Mouse (Mus musculus) limb, embryonic 15.5 days (tissue): ENCODE measurements around the gene Ccdc160. TPM values are rescaled to one million over a fixed set of nuclear protein-coding genes. Genes with fewer than 3 reads are reported as not detected.
A peak's percentile ranks its signal among the peaks of the same experiment; 100 is the strongest.

ENCODE experiments used
- ATAC-seq: fragments of 200-750 bp; cut with Nextera tagmentation; 2 replicates; pipeline ENCODE4 v1.8.0; 2017; ENCODE audit warnings: low read depth, moderate TSS enrichment; ENCODE audit not compliant: insufficient number of reproducible peaks, low FRiP score, low TSS enrichment
- H3K27ac ChIP-seq: fragments of 300-500 bp; sonication (generic); 2 replicates; pipeline ENCODE4 v1.5.1; 2015; ENCODE audit warnings: moderate library complexity, mild to moderate bottlenecking, inconsistent platforms
- H3K27me3 ChIP-seq: fragments of 300-500 bp; sonication (generic); 2 replicates; pipeline ENCODE4 v1.6.1; 2015; ENCODE audit warnings: inconsistent platforms
- H3K36me3 ChIP-seq: fragments of 300-500 bp; sonication (generic); 2 replicates; pipeline ENCODE4 v1.6.1; 2015; ENCODE audit warnings: inconsistent platforms
- H3K4me1 ChIP-seq: fragments of 300-500 bp; sonication (generic); 2 replicates; pipeline ENCODE4 v1.6.1; 2015; ENCODE audit warnings: inconsistent platforms
- H3K4me2 ChIP-seq: fragments of 300-500 bp; sonication (generic); 2 replicates; pipeline ENCODE4 v1.6.1; 2015; ENCODE audit warnings: mild to moderate bottlenecking, inconsistent platforms
- H3K4me3 ChIP-seq: fragments of 300-500 bp; sonication (generic); 2 replicates; pipeline ENCODE4 v1.5.1; 2015; ENCODE audit warnings: mild to moderate bottlenecking, inconsistent platforms
- H3K9ac ChIP-seq: fragments of 300-500 bp; sonication (generic); 2 replicates; pipeline ENCODE4 v1.6.1; 2015; ENCODE audit warnings: inconsistent platforms
- H3K9me3 ChIP-seq: fragments of 300-500 bp; sonication (generic); 2 replicates; pipeline ENCODE4 v1.6.1; 2016; ENCODE audit warnings: inconsistent platforms
- WGBS: fragments of 180-500 bp; shearing (Covaris S2); methylation state at CpG from one replicate; pipeline ENCODE4 v1.1.7; 2015; 5-methylcytosine and 5-hydroxymethylcytosine counted together
- polyA plus RNA-seq: library from polyadenylated mRNA; unstranded; fragments of >200 nt; fragmentation: Nextera tagmentation; extraction: Ambion mirVana; gene quantifications from 2 replicates; pipeline ENCODE4 v1.2.1, GENCODE M21; 2015

Ccdc160 gene
- 0.15 and 0.45 TPM in 2 replicates for polyA plus RNA-seq

- Histone ChIP-seq H3K4me2 (peak within 1 kb of the TSS; percentile 52), H3K4me1 (no peaks in the 10 kb centered on the region), H3K36me3 (no peaks in the 10 kb centered on the region), H3K27me3 (0 out of 2 replicates have a peak, but pooled peaks cover 3% of the 10 kb centered on the region), H3K9me3 (no peaks in the 10 kb centered on the region), H3K27ac (no peak within 1 kb of the TSS), H3K9ac (no peak within 1 kb of the TSS), H3K4me3 (peak within 1 kb of the TSS; percentile 36)
- 17% methylated on average over 25 of the region's 26 CpGs for WGBS
- peak; percentile 44; the same call in 1 of the 2 replicates for ATAC-seq
These were observed at the start of gene Ccdc160 for GRCm38 (mm10) chrX:52790980-52791593. Gene Ccdc160, plus strand, starts transcription at chrX:52791200.

- Histone ChIP-seq H3K27ac (no peak overlapping the region), H3K4me3 (peak overlapping the region; percentile 44)
- ATAC-seq, result no peak
These were observed 47.2 kb upstream of the Ccdc160 start for GRCm38 (mm10) chrX:52743781-52744180.

GRCm38 (mm10) chrX:52744201-52745051, 46.6 kb upstream of the Ccdc160 start:
- H3K4me3 ChIP-seq, result peak overlapping the region; percentile 44
- H3K27ac ChIP-seq, result no peak overlapping the region
- no peaks in the 10 kb centered on the region for H3K9me3 ChIP-seq
- 0 out of 2 replicates have a peak, but pooled peaks have one; percentile 10 for ATAC-seq
- peaks cover 34% of the 10 kb centered on the region for H3K27me3 ChIP-seq
- H3K4me1 ChIP-seq, result peaks cover 5% of the 10 kb centered on the region; the same call in 1 of the 2 replicates
- WGBS, result 19% methylated on average over 49 of the region's 50 CpGs
- peak overlapping the region; percentile 86 for H3K4me2 ChIP-seq
- no peaks in the 10 kb centered on the region for H3K36me3 ChIP-seq
- no peak overlapping the region for H3K9ac ChIP-seq

More at GRCm38 (mm10) chrX:52743781-52744180, 47.2 kb upstream of the Ccdc160 start:
- Histone ChIP-seq H3K9me3 (no peaks in the 10 kb centered on the region), H3K4me2 (peak overlapping the region; percentile 86), H3K9ac (no peak overlapping the region), H3K36me3 (no peaks in the 10 kb centered on the region), H3K4me1 (peaks cover 5% of the 10 kb centered on the region; the same call in 1 of the 2 replicates), H3K27me3 (peaks cover 34% of the 10 kb centered on the region)
- 19% methylated on average over 15 of the region's 15 CpGs for WGBS

- H3K9me3 ChIP-seq, result no peaks in the 10 kb centered on the region
- H3K4me2 ChIP-seq, result no peak overlapping the region
- H3K27me3 ChIP-seq, result peaks cover 34% of the 10 kb centered on the region
- H3K4me3 ChIP-seq, result no peak overlapping the region
- H3K36me3 ChIP-seq, result no peaks in the 10 kb centered on the region
- 9% methylated on average over 8 of the region's 8 CpGs for WGBS
- no peak overlapping the region for H3K27ac ChIP-seq
- H3K4me1 ChIP-seq, result peaks cover 5% of the 10 kb centered on the region; the same call in 1 of the 2 replicates
- H3K9ac ChIP-seq, result no peak overlapping the region
- ATAC-seq, result no peak
These were observed 45.5 kb upstream of the Ccdc160 start for GRCm38 (mm10) chrX:52745462-52745861.

GRCm38 (mm10) chrX:52745917-52746316, 45.1 kb upstream of the Ccdc160 start:
- 20% methylated on average over 10 of the region's 10 CpGs for WGBS
- Histone ChIP-seq H3K9me3 (no peaks in the 10 kb centered on the region), H3K9ac (no peak overlapping the region), H3K27me3 (peaks cover 34% of the 10 kb centered on the region), H3K27ac (no peak overlapping the region), H3K4me3 (no peak overlapping the region), H3K4me1 (peaks cover 5% of the 10 kb centered on the region; the same call in 1 of the 2 replicates), H3K4me2 (no peak overlapping the region), H3K36me3 (no peaks in the 10 kb centered on the region)
- no peak for ATAC-seq

- Histone ChIP-seq H3K27ac (no peak overlapping the region), H3K36me3 (no peaks in the 10 kb centered on the region), H3K4me1 (peaks cover 5% of the 10 kb centered on the region; the same call in 1 of the 2 replicates), H3K9ac (no peak overlapping the region), H3K4me2 (no peak overlapping the region), H3K27me3 (peaks cover 34% of the 10 kb centered on the region), H3K9me3 (no peaks in the 10 kb centered on the region), H3K4me3 (no peak overlapping the region)
- ATAC-seq, result no peak
- 64% methylated on average over 1 of the region's 1 CpGs for WGBS
These were observed 44.2 kb upstream of the Ccdc160 start for GRCm38 (mm10) chrX:52746849-52747248.

GRCm38 (mm10) chrX:52753491-52754085, 37.4 kb upstream of the Ccdc160 start:
- Histone ChIP-seq H3K9ac (no peak overlapping the region), H3K27me3 (0 out of 2 replicates have a peak, but pooled peaks cover 4% of the 10 kb centered on the region), H3K4me2 (no peak overlapping the region), H3K27ac (no peak overlapping the region), H3K36me3 (no peaks in the 10 kb centered on the region), H3K9me3 (no peaks in the 10 kb centered on the region), H3K4me3 (no peak overlapping the region), H3K4me1 (no peaks in the 10 kb centered on the region)
- ATAC-seq, result no peak
- WGBS, result 19% methylated on average over 6 of the region's 6 CpGs

- Histone ChIP-seq H3K4me2 (no peak overlapping the region), H3K27ac (no peak overlapping the region), H3K36me3 (no peaks in the 10 kb centered on the region), H3K9me3 (no peaks in the 10 kb centered on the region), H3K4me3 (no peak overlapping the region), H3K9ac (no peak overlapping the region), H3K4me1 (no peaks in the 10 kb centered on the region), H3K27me3 (0 out of 2 replicates have a peak, but pooled peaks cover 4% of the 10 kb centered on the region)
- no peak for ATAC-seq
- 81% methylated on average over 3 of the region's 3 CpGs for WGBS
These were observed 33.8 kb upstream of the Ccdc160 start for GRCm38 (mm10) chrX:52757164-52757563.

- H3K9me3 ChIP-seq, result no peaks in the 10 kb centered on the region
- no peaks in the 10 kb centered on the region for H3K27me3 ChIP-seq
- H3K4me2 ChIP-seq, result no peak overlapping the region
- no peaks in the 10 kb centered on the region for H3K36me3 ChIP-seq
- H3K27ac ChIP-seq, result no peak overlapping the region
- no peak overlapping the region for H3K4me3 ChIP-seq
- no peaks in the 10 kb centered on the region for H3K4me1 ChIP-seq
- no peak for ATAC-seq
- no peak overlapping the region for H3K9ac ChIP-seq
- 77% methylated on average over 2 of the region's 2 CpGs for WGBS
These were observed 31.8 kb upstream of the Ccdc160 start for GRCm38 (mm10) chrX:52759232-52759631.

- Histone ChIP-seq H3K9ac (no peak overlapping the region), H3K27ac (no peak overlapping the region), H3K4me3 (no peak overlapping the region), H3K4me2 (no peak overlapping the region), H3K36me3 (no peaks in the 10 kb centered on the region), H3K27me3 (no peaks in the 10 kb centered on the region), H3K4me1 (no peaks in the 10 kb centered on the region), H3K9me3 (no peaks in the 10 kb centered on the region)
- no peak for ATAC-seq
- 46% methylated on average over 4 of the region's 4 CpGs for WGBS
These were observed 30.6 kb upstream of the Ccdc160 start for GRCm38 (mm10) chrX:52760191-52760945.

- Histone ChIP-seq H3K9me3 (no peaks in the 10 kb centered on the region), H3K27me3 (no peaks in the 10 kb centered on the region), H3K9ac (no peak overlapping the region), H3K4me3 (no peak overlapping the region), H3K4me1 (no peaks in the 10 kb centered on the region), H3K36me3 (no peaks in the 10 kb centered on the region), H3K27ac (no peak overlapping the region), H3K4me2 (no peak overlapping the region)
- WGBS, result 72% methylated on average over 4 of the region's 4 CpGs
- no peak for ATAC-seq
These were observed 28.8 kb upstream of the Ccdc160 start for GRCm38 (mm10) chrX:52762221-52762620.
